Mouse (Mus musculus) layer of hippocampus, adult 2 months (tissue): ENCODE data around the gene Bcas3. TPM values are rescaled to one million over a fixed set of nuclear protein-coding genes. Genes with fewer than 3 reads are reported as not detected.

ENCODE experiments used
- DNase-seq, 2 experiments: peaks; one replicate each; pipeline ENCODE4 v3.0.0; 2022; ENCODE audit warnings: low spot score in 2 of 2
- H3K27ac ChIP-seq: fragments of 200-600 bp; 2 replicates; pipeline ENCODE4 v1.8.1; 2022
- H3K4me3 ChIP-seq: fragments of 200-600 bp; 2 replicates; pipeline ENCODE4 v1.8.1; 2022; ENCODE audit warnings: mild to moderate bottlenecking
- CTCF ChIP-seq: fragments of 200-600 bp; conservative IDR thresholded peaks from 2 replicates; pipeline ENCODE4 v1.8.1; 2022; ENCODE audit warnings: antibody characterized with exemption, mild to moderate bottlenecking, moderate library complexity
- total RNA-seq, 2 experiments: library from RNA; stranded (reverse); gene quantifications; 2 replicates each; pipeline ENCODE4 v1.2.3; 2021

Bcas3 gene
- total RNA-seq, 2 experiments from 2014 or later = 67.6 to 75.1 TPM

GRCm38 (mm10) chr11:85509334-85509733 is 156.4 kb downstream of the Bcas3 start:
- Histone ChIP-seq H3K4me3 (no peak overlapping the region), H3K27ac (no peak overlapping the region)
- TF ChIP-seq CTCF = no peak
- no peak for DNase-seq

GRCm38 (mm10) chr11:85511270-85511904 is 158.4 kb downstream of the Bcas3 start:
- TF ChIP-seq CTCF = no peak
- Histone ChIP-seq H3K27ac (no peak overlapping the region), H3K4me3 (no peak overlapping the region)
- DNase-seq = no peak

DNA sequence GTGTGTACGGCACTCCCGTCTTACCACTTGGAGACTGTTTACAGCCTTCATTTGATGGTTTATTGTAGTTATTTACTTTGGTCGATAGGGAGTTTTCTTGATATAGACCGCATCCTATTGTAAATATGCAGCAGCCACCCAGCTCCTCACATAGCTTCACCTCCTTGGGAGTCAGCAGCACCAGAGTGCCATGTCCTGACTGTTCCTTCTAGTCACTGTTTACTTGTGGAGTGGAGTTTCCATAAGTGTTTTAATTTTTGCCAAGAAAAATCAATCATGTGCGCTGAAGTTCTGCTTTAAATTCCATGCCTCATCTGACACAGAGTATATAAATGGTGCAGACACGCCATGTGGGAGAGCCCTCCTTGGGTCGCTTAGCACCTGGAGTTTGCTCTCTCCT is 163.8 kb downstream of the Bcas3 start:
- no peak for DNase-seq
- no peak for TF ChIP-seq CTCF
- no peak overlapping the region for H3K4me3 ChIP-seq
- no peak overlapping the region for H3K27ac ChIP-seq

DNA sequence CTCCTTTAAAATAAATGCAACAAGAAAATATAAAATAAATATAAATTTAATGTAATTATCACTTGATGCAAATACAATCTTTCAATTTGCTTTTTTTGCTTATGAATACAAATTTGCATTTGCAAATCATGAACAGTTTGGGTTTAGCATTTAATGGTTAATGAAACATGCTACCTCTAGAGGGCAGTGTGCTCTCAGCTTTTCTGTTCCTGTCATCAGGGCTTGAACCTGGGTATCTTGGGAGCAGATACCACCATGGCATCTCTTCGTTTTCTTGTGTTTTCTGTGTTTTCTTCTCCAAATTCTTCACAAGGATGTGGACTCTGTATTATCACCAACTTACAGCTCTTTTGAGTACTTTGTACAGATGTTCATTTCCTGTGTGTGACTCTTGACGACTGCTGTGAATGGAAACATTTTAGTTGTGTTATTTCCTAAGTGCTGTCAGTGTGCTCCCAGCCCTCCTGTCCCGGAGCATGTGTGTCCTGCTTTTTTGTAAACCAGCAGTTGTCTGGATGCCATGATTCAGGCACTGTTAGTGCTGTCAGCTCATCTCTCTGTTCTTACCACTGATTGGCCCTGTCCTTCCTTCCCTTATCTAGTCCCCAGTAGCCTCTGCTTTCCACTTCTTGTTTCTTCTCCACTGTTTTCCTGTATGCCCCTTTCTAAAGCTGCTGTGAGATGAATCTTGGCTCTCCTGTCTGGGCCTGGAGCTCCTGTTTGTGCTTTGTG is 165.2 kb downstream of the Bcas3 start:
- peak in 1 of 2 experiments; percentile 48 for DNase-seq
- TF ChIP-seq CTCF = peak; percentile 91
- Histone ChIP-seq H3K4me3 (no peak overlapping the region), H3K27ac (no peak overlapping the region)

- no peak overlapping the region for H3K4me3 ChIP-seq
- no peak for DNase-seq
- H3K27ac ChIP-seq = no peak overlapping the region
- no peak for TF ChIP-seq CTCF
Observed at GRCm38 (mm10) chr11:85520236-85520635, 167.3 kb downstream of the Bcas3 start.

DNA sequence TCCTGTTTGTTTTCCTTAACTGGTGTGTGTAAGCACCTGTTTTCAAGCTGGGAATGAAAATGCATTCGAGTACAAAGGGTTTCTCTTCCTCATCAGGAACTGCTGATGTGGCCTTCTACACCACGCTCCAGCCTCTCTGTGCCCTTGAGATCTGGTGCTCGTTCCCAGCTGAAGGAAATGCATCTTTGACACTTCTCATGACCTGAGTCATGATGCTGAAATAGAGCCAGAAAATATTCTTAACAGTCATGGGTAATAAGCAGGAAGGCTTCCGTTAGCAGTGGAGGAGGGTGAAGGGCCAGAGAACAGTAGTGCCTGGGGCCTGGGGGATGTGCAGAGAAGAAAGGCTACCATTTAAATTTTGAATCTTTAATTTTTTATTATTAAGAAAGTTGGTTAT is 168.0 kb downstream of the Bcas3 start:
- no peak overlapping the region for H3K27ac ChIP-seq
- H3K4me3 ChIP-seq = no peak overlapping the region
- DNase-seq = no peak
- no peak for TF ChIP-seq CTCF

GRCm38 (mm10) chr11:85523646-85524045 is 170.7 kb downstream of the Bcas3 start:
- DNase-seq = no peak
- TF ChIP-seq CTCF = no peak
- H3K4me3 ChIP-seq = peak overlapping the region; percentile 45; the same call in 1 of the 2 replicates
- H3K27ac ChIP-seq = peak overlapping the region; percentile 43; the same call in 1 of the 2 replicates

- Histone ChIP-seq H3K4me3 (peak overlapping the region; percentile 45), H3K27ac (peak overlapping the region; percentile 43)
- DNase-seq = peak; percentile 72 to 75
- TF ChIP-seq CTCF = no peak
Observed at GRCm38 (mm10) chr11:85524186-85524585, 171.2 kb downstream of the Bcas3 start.

DNA sequence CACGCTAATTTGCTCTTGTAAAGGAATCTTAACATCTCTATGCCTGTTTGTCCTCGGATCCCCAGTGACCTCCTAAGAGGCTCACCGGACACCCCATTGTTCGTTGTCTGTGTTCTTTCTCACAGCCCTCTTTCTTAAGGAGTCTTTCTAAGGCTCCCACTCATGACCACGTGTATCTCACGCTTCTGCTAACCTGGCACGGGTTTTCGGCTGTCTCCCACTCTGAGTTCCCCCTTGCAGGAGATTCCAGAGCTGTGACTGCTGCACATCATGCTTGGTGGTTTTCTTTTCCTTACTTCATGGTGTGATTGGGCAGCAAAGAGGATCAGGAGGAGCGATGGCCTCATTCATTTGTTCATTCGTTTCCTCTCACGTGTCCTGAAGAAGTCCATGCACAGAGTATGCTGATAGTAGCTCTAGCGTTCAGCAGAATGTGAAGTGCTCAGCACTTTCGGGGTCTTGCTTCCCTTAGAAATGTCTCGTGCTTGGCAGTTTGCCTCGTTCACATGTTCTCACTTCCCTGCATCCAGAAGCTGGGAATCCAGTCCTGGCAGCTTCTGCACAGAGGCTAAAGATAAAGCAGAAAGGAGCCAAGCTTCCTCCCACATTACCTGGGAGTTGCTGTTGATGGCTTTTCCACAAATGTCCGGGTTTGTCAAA is 172.0 kb downstream of the Bcas3 start:
- Histone ChIP-seq H3K27ac (peak overlapping the region; percentile 43), H3K4me3 (peak overlapping the region; percentile 45; the same call in 1 of the 2 replicates)
- DNase-seq = no peak
- TF ChIP-seq CTCF = no peak

DNA sequence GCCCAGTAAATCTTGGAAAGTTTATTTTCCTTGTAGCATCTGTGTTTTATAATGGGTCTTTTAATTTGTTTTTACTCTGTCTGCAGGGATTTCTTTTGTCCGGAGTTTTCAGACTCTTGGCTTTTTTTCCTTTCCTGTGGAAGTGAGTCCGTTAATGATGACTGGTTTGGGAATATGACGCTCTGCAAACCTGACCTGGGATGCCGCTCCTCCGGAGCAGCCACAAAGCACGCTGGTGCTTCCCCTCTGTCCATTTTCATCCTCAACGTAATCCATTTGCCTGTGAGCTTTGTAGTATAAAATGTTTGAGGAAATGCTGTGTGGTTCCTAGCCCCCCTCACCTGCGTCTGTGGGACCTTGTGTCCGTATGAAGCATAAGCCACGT is 172.5 kb downstream of the Bcas3 start:
- TF ChIP-seq CTCF = no peak
- peak overlapping the region; percentile 45; the same call in 1 of the 2 replicates for H3K4me3 ChIP-seq
- no peak for DNase-seq
- H3K27ac ChIP-seq = peak overlapping the region; percentile 50; the same call in 1 of the 2 replicates

- Histone ChIP-seq H3K27ac (peak overlapping the region; percentile 50; the same call in 1 of the 2 replicates), H3K4me3 (no peak overlapping the region; the same call in 1 of the 2 replicates)
- TF ChIP-seq CTCF = no peak
- no peak for DNase-seq
Observed at GRCm38 (mm10) chr11:85525979-85526775, 173.2 kb downstream of the Bcas3 start.

DNA sequence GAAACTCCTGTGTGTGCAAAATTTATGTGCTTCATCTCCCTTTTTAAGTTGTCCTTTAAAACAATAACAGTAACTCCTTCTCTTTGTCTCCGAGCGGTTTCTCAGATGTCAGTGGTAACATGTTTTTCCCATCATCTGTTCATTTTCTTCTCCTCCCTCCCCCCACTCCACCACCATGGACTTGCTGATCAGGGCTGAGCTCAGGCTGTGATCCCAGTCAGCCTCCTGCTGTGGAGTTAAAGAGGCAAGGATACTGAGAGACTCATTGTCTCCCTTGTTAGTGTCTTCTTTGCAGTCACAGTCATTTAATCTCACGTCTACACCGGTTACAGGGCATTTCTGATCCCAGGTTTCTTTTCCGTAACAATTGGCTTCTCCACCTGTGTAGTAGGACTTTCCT is 174.3 kb downstream of the Bcas3 start:
- no peak for DNase-seq
- peak overlapping the region; percentile 14; the same call in 1 of the 2 replicates for H3K27ac ChIP-seq
- TF ChIP-seq CTCF = no peak
- H3K4me3 ChIP-seq = no peak overlapping the region
